Mouse (Mus musculus): ENCODE measurements around the gene Fbxo17. TPM values are rescaled to one million over a fixed set of nuclear protein-coding genes. Genes with fewer than 3 reads are reported as not detected.

Fbxo17 gene
- 10.2 TPM for polyA plus RNA-seq (2017; shearing (Covaris generic))

DNA sequence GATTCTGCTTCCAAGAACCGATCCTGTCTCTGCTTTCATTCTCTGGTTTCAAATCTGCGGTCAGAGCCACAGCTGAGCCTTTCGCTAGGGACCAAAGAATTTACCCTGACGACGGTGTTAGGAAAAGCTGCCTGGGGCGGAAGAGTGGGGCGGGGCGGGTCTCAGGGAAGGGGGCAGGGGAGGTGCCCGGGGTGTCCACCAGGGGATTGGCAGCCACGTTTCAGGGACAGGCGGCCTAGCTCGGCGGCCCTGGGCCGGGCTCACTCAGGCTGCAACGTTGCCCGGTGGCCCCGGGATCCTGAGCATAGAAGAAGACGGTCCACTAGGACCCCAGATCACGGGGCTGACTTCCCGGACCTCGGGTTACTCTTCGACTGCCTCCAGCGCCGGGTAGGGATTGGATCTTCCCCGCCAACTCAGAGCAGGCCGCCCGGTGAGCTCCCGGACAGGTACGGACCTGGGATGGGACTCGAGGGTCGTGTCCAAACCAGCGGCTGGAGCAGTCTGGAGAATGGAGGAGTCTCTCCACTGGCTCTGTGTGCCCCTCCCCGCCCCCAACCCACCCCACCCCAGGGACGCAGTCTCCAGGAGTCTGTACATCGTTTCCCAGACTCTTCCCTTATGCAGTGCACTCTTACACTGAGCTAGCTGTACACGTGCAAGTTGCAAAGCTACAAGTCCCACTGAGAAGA is at the start of gene Fbxo17:
TSS of gene Fbxo17 (plus strand) at position 215 of the 692 bp plus-strand sequence.

DNA sequence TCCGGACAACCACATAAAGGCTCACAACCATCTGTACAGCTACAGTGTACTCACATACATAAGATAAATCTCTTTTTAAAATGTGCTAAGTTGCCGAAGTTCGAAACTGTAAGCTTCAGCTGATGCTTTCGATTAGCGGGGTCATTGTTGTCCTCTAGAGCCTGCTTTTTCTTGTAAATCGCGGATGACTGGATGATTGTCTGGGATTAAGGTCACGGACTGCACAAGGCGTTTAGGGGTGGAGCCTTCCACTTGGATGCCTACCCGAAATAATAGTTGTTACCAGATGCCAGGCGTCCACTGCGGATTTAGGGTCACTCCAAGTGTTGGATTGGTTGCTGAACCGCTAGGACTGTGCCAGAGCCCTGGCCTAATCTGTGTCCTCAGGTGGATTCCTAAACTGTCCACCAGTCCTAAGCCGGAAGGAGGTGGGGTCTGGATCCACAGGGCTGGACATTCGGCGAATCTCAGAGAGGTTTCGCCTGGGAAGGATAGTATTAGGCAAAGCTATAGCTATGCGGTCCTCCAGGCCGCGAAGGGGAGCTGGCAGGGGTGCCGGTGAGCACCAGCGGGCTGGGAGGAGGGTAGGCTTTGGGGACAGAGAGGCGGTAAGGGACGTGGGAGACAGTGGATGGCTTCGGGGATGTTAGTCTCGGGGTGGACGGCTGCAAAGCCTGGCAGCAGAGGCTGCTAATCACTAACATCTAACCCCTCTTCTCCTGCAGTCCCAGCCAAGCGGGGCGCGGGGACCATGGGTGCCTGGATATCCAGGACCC is 23.9 kb upstream of the Fbxo17 start, which contains the start of gene Fbxo27:
TSS of gene Fbxo27 (plus strand) at position 305 of the 776 bp plus-strand sequence.

DNA sequence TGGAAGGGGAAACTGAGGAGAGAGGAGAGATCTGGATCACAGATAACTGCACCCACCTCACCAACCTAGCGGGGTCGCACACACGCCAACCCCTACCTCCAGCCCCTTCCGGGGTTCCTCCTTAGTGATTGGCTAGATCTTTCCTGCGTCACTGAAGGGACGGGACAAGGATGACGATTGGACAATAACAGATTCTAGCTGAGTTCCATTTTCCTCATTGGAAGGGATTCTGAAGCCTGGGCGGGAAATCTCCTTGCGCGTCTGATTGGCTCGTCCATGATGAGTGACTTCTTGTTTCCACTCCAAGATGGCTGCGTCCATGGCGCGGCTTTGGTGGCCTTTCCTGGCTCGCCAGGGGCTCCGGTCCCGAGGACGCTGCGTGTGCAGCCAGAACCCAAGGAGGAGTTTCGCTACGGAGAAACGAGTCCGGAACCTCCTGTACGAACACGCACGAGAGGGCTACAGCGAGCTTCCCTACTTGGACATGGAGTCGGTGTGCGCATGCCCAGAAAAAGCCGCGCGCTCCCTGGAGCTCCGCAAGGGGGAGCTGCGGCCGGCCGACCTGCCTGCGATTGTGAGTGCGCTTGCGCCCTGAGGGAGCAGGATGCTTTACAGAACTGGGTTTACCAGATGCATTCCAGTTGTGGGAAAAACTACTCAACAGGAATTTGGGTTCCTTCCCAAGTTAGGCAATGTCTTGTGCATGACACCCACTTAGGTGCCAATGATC is 25.3 kb downstream of the Fbxo17 start, which contains the start of the genes Mrps12 and Sars2:
TSS of gene Mrps12 (minus strand) at position 112 of the 730 bp plus-strand sequence.
TSS of gene Sars2 (plus strand) at position 284 of the 730 bp plus-strand sequence.

DNA sequence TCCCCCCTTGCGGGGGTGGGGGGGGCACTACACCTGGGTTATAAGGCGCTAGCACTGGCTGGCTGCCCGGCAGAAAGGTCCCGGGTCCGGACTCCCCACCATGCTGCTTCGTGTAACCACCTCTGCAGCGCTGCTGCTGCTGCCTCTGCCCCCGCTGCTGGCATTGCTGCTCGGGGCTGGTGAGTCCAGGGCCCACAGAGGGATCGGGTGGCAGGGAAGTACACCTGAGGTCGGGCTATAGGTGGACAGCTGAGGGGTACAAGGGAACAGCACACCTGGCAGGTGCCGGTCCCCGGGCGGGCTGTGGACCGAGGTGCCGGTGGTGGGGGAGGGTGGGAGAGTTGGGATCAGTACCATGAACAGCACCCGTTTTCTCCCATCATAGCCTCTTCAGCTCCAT is 39.5 kb downstream of the Fbxo17 start, which contains the start of gene Ccer2:
TSS of gene Ccer2 (plus strand) at position 96 of the 400 bp plus-strand sequence.

DNA sequence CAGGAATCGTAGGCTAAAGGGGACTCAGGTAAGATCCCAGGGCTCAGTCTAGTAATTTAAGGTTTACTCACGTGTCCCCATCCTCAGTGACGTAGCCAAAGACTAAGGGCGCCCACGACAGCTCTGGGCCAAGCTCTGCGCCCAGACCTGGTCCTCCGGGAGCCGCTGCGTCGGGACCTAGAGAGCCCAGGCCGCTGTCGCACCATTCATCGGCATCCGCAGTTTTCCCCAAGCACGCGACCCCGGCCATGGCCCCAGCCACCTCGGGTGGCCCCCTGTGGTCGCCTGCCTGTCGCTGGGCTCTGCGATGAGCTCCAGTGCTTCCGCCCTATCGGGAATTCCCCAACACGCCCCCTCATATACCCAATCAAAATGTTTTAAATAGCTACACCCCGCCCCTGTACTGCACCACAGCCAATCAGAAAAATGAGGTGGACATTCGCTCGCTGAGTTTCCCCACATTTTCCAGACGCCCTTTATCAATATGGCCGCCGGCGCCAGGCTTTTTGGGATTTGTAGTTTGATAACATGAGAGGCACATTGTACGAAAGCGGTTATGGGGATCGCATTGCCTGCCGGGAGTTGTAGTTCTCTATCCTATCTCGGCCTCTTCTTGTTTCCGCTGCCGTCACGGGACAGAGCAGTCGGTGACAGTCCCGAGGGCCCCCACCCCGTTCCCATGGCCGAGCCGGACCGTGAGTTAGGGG is 49.7 kb downstream of the Fbxo17 start, which contains the start of gene Sirt2:
TSS of gene Sirt2 (plus strand) at position 563 of the 707 bp plus-strand sequence.

DNA sequence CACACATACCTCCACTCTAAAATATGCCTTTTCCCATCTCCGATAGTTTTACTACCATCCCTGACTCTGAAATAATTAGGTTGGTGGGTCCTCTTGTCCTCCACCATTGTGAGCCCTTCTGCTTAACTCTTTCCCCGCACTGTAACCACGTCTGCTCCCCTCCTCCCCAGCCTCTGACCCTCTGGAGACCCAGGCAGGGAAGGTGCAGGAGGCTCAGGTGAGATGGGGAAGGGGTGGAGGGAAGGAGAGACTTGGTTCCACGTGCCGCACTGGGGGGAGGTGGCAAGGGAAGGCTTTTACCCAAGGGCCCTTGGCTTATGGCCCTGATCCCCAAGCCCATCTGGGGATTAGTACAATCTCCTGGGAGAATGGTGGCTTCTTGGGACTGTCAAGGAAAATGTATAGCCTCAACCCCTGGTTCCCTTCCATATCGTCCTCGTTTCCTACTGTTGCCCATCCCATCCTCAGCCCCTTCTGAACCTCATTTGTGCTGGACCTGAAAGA is 50.9 kb downstream of the Fbxo17 start, which contains the start of gene Nfkbib:
TSS of gene Nfkbib (minus strand) at position 51 of the 504 bp plus-strand sequence.

Other genes starting within 250 kb of the Fbxo17 start
- not detected for gene Ifnl2, start 206.3 kb upstream of the Fbxo17 start, polyA plus RNA-seq (2017; shearing (Covaris generic))
- gene Ifnl3, start 194.0 kb upstream of the Fbxo17 start, polyA plus RNA-seq (2017; shearing (Covaris generic)) = not detected
- not detected for gene Sycn, start 175.9 kb upstream of the Fbxo17 start, polyA plus RNA-seq (2017; shearing (Covaris generic))
- not detected for gene Nccrp1, start 169.6 kb upstream of the Fbxo17 start, polyA plus RNA-seq (2017; shearing (Covaris generic))
- 5.2 TPM for gene Samd4b, start 118.7 kb upstream of the Fbxo17 start, polyA plus RNA-seq (2017; shearing (Covaris generic))
- gene Pak4, start 118.6 kb upstream of the Fbxo17 start, polyA plus RNA-seq (2017; shearing (Covaris generic)) = 7.0 TPM
- not detected for gene Acp7, start 85.5 kb upstream of the Fbxo17 start, polyA plus RNA-seq (2017; shearing (Covaris generic))
- 4.3 TPM for gene Fbxo27, start 24.0 kb upstream of the Fbxo17 start, polyA plus RNA-seq (2017; shearing (Covaris generic))
- gene Mrps12, start 25.0 kb downstream of the Fbxo17 start, polyA plus RNA-seq (2017; shearing (Covaris generic)) = 95.3 TPM
- gene Sars2, start 25.2 kb downstream of the Fbxo17 start, polyA plus RNA-seq (2017; shearing (Covaris generic)) = 17.6 TPM
- not detected for gene Ccer2, start 39.4 kb downstream of the Fbxo17 start, polyA plus RNA-seq (2017; shearing (Covaris generic))
- 99.7 TPM for gene Sirt2, start 49.9 kb downstream of the Fbxo17 start, polyA plus RNA-seq (2017; shearing (Covaris generic))
- 119 TPM for gene Nfkbib, start 50.7 kb downstream of the Fbxo17 start, polyA plus RNA-seq (2017; shearing (Covaris generic))
- gene Rinl, start 72.2 kb downstream of the Fbxo17 start, polyA plus RNA-seq (2017; shearing (Covaris generic)) = 297 TPM
- gene Hnrnpl, start 91.7 kb downstream of the Fbxo17 start, polyA plus RNA-seq (2017; shearing (Covaris generic)) = 124 TPM
- gene Ech1, start 108.4 kb downstream of the Fbxo17 start, polyA plus RNA-seq (2017; shearing (Covaris generic)) = 233 TPM
- gene Lgals4, start 117.0 kb downstream of the Fbxo17 start, polyA plus RNA-seq (2017; shearing (Covaris generic)) = 26.2 TPM
- gene Lgals7, start 147.0 kb downstream of the Fbxo17 start, polyA plus RNA-seq (2017; shearing (Covaris generic)) = 0.40 TPM
- gene Capn12, start 164.6 kb downstream of the Fbxo17 start, polyA plus RNA-seq (2017; shearing (Covaris generic)) = not detected
- 380 TPM for gene Actn4, start 245.5 kb downstream of the Fbxo17 start, polyA plus RNA-seq (2017; shearing (Covaris generic))

Measured in inflammation-experienced regulatory T-cells, adult 16 weeks (primary cell).